Mouse (Mus musculus): ENCODE data around the gene Fam228a.
"Not testable (repeated sequence)": the region's sequence is repeated elsewhere in the genome, so short reads cannot be mapped to it uniquely, and the experiment has no call there.

Fam228a gene

DNA sequence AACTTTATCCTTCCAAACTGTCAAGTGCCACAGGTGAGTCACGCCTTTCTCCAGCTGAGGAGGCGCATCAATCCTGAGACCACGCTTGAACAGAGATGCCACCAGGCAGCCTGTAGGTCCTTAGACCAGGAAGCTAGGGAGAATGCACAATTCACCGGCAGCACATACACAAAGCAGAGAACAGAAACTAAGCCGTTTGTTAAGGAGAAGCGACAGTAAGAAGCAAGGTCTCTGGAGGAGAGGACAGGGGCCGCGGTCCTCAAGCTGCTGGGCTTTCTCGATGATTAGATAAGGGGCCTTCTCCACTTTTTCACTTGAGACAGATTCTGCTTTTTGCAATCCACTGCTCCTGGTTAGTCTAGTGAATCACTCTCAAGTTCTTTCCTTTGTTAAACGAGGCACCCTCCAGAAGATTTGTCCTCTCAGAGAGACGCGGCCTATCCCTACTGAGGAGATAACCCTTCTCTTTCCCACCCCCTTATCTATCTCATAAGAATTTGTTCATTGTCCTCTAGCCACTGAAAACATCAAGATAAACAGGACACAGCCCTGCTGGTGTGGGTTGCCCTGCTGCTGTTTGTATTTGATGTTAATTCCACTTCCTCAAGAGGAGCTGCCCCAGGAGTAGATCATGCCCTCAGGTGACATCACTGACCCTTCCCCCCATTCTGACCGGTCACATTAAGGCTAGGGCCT is 19.0 kb downstream of the Fam228a start:
- no peak for DNase-seq (ENCODE audit: low read depth, low spot score)

DNA sequence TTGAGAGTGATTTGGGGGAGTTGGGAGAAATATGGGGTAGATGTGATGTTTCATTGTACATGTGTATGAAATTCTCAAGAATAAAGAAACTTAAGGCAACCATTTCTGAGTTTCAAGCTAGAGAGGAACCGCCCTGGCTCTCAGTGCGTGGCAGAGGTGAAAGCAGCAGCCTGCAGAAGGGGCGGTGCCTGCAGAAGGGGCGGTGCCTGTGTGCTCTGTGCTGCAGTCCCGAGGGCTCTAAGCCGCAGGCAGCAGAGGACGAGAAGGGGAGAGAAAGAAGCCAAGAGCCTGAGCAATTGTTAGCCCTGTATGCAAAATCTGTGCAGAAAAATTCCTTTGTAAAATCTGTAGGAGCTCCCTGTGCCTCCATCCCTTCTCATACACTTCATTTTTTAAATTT is 20.8 kb downstream of the Fam228a start:
- no peak for DNase-seq (ENCODE audit: low read depth, low spot score)

- no peak for DNase-seq (ENCODE audit: low read depth, low spot score)
Measured at GRCm38 (mm10) chr12:4715606-4716005, 22.6 kb downstream of the Fam228a start.

- no peak for DNase-seq (ENCODE audit: low read depth, low spot score)
Measured at GRCm38 (mm10) chr12:4713361-4713760, 24.9 kb downstream of the Fam228a start.

DNA sequence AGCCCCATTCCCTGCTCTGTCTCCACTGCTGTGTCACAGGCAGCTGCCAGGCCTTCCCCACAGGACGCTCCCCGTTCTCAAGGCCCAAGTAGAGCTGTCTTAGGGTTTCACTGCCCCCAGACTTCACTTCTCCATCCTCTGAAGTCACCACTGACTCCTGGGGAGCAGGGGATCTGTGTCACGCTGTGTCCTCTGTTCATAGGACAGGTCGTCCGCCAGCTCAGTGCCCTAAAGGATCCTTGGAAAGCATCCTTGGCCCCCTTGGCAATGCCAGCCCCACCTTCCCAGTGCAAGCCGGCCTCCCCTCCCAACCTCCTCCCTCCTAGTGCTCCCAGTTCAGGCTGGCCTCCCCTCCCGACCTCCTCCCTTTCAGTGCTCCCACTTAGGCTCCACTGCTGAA is 28.3 kb downstream of the Fam228a start:
- DNase-seq (ENCODE audit: low read depth, low spot score), result no peak

DNA sequence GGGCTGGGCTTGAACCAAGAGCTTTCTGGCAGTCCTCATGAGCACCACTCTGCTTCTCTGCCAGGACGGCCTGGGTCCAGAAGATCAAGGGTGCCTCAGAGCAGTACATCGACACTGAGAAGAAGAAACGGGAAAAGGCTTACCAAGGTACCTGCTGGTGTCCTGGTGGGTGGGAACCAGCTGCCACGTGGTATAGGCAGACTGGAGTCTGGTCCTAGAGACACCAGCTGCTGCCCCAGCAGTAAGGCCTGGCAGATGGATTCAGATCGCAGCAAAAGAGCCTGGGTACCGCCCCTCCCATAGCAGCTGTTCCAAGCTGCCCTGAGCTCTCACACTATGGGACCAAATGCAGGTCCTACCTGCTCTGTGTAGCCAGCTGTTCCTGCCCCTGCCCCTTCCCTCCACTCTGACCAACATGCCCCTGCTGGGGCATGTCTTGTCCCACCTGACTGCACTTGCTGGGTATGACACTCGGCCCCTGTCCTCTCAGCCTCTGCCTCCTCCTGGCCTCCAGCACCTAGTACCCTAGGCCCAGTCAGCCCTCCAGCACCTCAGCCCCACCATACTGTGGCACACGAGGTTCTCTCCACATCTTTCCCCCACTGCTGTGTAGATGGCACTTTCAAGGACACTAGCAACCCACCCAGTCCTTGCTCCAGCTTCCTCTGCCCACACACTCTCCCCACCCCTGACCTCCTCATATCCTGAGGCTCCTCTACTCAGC is 29.2 kb downstream of the Fam228a start:
- DNase-seq (ENCODE audit: low read depth, low spot score), result no peak

- DNase-seq (ENCODE audit: low read depth, low spot score), result no peak
Measured at GRCm38 (mm10) chr12:4708296-4708695, 29.9 kb downstream of the Fam228a start.

- no peak for DNase-seq (ENCODE audit: low read depth, low spot score)
Measured at GRCm38 (mm10) chr12:4707488-4708017, 30.7 kb downstream of the Fam228a start.

DNA sequence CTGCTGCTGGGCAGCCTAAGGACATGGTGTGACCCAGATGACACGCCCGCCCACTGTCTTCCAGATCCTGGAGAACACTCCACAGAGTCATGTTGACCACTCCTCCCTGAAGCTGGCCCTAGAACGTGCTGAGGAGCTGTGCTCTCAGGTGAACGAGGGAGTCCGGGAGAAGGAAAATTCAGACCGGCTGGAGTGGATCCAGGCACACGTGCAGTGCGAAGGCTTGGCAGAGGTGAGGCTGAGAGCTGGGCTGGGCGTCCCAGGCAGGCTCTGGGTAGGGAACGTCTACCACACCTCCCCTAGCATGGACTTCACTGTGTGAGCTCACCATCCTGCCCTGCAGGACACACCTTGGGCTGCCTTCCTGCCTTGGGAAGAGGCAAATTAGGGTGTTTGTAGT is 31.3 kb downstream of the Fam228a start:
- DNase-seq (ENCODE audit: low read depth, low spot score), result no peak

DNA sequence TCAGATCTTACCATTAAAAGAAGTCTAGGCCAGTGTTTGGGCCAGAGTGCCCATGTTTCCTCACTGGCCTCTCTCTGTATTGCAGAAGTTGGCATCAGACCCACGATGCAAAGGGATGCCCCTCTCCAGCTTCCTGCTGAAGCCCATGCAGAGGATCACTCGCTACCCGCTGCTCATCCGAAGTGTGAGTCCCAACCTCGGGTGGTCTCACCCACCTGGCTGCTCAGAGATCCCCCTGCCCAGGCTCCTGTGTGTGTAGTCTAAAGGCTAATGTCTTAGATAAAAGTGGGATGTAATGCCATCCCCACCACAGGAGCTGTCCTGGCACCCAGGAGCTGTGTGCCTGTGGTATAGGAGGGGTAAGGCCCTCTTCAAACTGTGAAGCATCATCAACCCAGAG is 32.1 kb downstream of the Fam228a start:
- no peak for DNase-seq (ENCODE audit: low read depth, low spot score)

GRCm38 (mm10) chr12:4705626-4706025 is 32.6 kb downstream of the Fam228a start:
- not testable (repeated sequence) for DNase-seq (ENCODE audit: low read depth, low spot score)

DNA sequence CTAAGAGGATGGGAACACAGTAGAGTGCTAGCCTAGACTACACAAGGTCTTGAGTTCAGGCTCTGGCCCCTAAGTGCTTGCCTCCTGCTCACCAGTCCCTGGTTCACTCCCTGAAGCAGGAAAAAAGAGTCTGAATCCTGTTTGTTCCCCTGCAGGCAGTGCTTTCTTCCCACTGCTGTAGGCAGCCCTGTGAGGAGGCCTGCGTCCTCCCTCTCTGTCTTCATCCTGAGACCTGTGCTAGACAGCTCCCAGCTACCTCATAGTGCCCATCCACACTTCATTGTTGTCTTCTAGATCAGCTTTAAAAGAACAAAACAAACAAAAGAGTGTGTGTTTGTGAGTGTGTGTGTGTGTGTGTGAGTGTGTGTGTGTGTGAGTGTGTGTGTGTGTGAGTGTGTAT is 43.7 kb downstream of the Fam228a start:
- DNase-seq (ENCODE audit: low read depth, low spot score), result no peak

DNA sequence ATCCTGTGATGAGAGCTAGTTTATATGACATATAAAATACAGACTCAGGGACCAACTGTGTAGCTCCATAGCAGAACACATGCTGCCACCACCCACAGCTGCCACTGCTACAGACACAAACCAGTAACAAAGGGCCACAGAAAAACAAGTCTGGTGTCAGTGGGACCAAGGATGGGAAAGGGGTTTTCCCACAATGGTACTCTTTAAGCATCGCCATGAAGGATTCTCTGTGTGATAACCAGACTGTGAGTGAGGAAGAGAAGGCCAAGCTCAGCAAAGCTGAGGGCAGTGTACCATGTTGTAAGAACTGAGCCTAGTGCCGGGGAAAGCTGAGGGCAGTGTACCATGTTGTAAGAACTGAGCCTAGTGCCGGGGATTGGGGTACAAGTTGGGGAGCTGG is 47.0 kb downstream of the Fam228a start:
- DNase-seq (ENCODE audit: low read depth, low spot score), result no peak

- DNase-seq (ENCODE audit: low read depth, low spot score), result no peak
Measured at GRCm38 (mm10) chr12:4689341-4689740, 48.9 kb downstream of the Fam228a start.

DNA sequence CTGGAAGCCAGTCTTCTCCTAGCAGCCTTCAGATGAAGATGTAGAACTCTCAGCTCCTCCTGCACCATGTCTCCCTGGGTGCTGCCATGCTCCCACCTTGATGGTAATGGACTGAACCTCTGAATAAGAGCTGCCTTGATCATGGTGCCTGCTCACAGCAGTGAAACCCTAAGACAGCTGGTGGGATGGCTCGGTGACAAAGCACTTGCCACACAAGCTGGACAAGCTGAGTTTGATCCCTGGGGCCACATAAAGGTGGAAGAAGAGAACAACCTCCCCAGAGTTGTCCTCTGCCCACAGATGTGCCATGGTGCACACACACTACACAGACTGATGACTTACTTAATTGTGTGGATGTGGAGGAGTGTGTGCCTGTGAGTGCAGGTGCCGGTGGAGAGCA is 49.8 kb downstream of the Fam228a start:
- DNase-seq (ENCODE audit: low read depth, low spot score), result no peak

DNA sequence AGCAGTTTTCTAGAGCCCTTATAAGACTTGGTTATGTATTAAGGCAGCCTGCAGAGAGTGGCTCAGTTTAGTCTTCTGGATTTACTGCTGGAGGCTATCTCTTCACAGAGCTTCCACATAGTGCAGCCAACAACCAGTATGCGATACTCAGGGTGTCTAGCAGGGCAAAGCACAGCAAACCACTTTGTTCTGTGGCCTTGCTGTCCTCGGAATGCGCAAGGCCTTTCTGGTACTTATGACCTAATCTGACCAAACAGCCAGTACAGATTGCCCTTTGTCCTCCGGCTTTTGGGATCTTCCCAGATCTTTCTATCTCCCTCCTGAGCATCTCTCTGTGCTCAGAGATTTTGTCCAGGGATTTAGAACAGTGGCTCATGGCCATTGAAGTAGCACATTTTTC is 52.8 kb downstream of the Fam228a start:
- DNase-seq (ENCODE audit: low read depth, low spot score), result no peak

DNA sequence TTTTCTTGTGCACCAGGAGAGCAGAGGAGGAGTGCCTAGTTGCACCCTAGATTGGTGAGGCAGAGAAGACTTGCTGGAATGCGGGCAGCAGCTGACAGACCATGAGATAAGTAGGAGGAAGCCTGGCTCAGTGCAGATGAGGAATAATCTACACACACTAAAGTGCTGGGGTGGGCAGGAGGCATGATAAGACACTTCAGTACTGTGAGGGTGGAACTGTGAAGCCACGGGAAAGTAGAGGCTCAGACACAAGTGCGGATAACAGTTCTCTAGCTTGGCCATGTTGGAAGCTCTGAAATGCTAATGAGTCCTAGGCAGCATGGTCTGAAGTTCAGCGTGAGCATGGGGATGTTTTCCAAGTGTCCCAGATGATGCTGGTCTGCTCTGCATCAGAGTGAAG is 58.3 kb downstream of the Fam228a start:
- no peak for DNase-seq (ENCODE audit: low read depth, low spot score)

DNA sequence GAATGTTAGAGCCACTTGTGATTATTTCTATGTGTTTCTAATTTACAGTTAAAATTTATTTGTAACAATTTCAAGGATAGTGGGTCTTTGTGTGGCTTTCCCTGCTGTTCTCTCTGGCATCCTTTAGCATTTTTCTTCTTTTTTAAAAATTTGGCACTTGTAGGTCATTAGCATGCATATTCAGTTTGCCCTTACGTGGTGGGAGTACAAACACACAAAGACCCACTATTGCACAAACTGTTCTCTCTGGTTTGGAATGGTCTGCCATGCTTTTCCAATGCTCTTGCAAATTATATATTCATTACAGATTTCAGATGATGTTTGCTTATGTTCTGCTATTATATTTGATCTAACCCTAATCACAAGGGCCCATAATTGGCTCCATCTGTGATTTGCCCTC is 61.9 kb downstream of the Fam228a start:
- DNase-seq (ENCODE audit: low read depth, low spot score), result no peak

DNA sequence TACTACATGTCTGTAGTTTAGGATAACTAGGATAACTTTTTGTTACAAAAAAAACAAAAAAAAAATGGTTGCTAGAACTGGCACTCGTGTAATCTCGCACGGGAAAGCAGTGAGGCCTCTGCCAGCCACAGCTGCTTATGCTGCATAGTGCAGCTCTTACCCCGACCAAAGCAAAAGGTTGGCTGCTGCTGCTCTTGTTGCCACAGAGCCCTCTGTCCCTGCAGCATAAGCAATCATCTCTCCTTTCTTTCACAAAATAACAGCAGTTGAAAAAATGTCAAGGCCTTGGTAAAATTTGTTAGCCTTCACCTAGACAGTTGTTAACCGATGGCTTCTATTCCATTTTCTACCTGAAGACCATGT is 72.6 kb downstream of the Fam228a start:
- DNase-seq (ENCODE audit: low read depth, low spot score), result no peak

GRCm38 (mm10) chr12:4664929-4665674 is 73.1 kb downstream of the Fam228a start:
- DNase-seq (ENCODE audit: low read depth, low spot score), result no peak

Data from brain, embryonic 18.5 days (tissue).